ENCODE assay signal across 8 mouse cellular contexts in genomic region chr9:121331878-121332630, GRCm38 (mm10). TPM values are rescaled to one million over a fixed set of nuclear protein-coding genes. Genes with fewer than 3 reads are reported as not detected.
DNase-seq lines count a peak whose midpoint lies in the region; ATAC-seq and TF ChIP-seq lines count a peak whose summit lies in the region.

No protein-coding gene starts in this region.

- peak; percentile 82 for DNase-seq in left cerebral cortex, postnatal 4 days
- no peak for DNase-seq in left cerebral cortex, postnatal 36 days (ENCODE audit: low spot score in 2 of 2)
- peak; percentile 52 for DNase-seq in brain, embryonic 18.5 days (ENCODE audit: low read depth, low spot score)
- peak; percentile 74 for DNase-seq in gastrocnemius, postnatal 25 days
- peak; percentile 76 to 85 for DNase-seq in lung, postnatal 4 days
- no peak for DNase-seq in layer of hippocampus, adult 18-20 months (ENCODE audit: low spot score in 2 of 2)

- peaks cover 19% of the 10 kb centered on the region for H3K4me1 ChIP-seq in intestine, postnatal 0 days (replicated peaks; ENCODE audit: control insufficient read depth, insufficient read depth, low read length)
- H3K4me1 ChIP-seq in stomach, embryonic 15.5 days = peaks cover 47% of the 10 kb centered on the region

- peak; percentile 41; the same call in 1 of the 2 replicates for ATAC-seq in intestine, postnatal 0 days
- peak; percentile 51; the same call in 1 of the 2 replicates for ATAC-seq in stomach, embryonic 15.5 days (ENCODE audit: insufficient read depth, low FRiP score, low read depth)

- 18% methylated on average over 8 of the region's 8 CpGs for WGBS in intestine, postnatal 0 days
- WGBS in stomach, embryonic 15.5 days = 2% methylated on average over 8 of the region's 8 CpGs

- peak overlapping the region; percentile 63 for H3K27ac ChIP-seq in intestine, postnatal 0 days (ENCODE audit: low read depth, low read length)
- peak overlapping the region; percentile 74 for H3K27ac ChIP-seq in stomach, embryonic 15.5 days

- H3K9ac ChIP-seq in intestine, postnatal 0 days (ENCODE audit: low read depth, low read length) = no peak overlapping the region
- H3K9ac ChIP-seq in stomach, embryonic 15.5 days = no peak overlapping the region

- no peak for TF ChIP-seq CTCF in intestine, postnatal 0 days (IDR thresholded peaks at IDR 0.05; ENCODE audit: low read depth)

- no peaks in the 10 kb centered on the region for H3K36me3 ChIP-seq in intestine, postnatal 0 days (ENCODE audit: control insufficient read depth, insufficient read depth)
- H3K36me3 ChIP-seq in stomach, embryonic 15.5 days = 0 out of 2 replicates have a peak, but pooled peaks cover 4% of the 10 kb centered on the region

- 0 out of 2 replicates have a peak overlapping the region, but pooled peaks have one; percentile 1 for H3K4me2 ChIP-seq in intestine, postnatal 0 days (replicated peaks; ENCODE audit: low read depth)
- H3K4me2 ChIP-seq in stomach, embryonic 15.5 days = peak overlapping the region; percentile 17; the same call in 1 of the 2 replicates

- no peaks in the 10 kb centered on the region for H3K9me3 ChIP-seq in intestine, postnatal 0 days (ENCODE audit: control insufficient read depth)
- no peaks in the 10 kb centered on the region for H3K9me3 ChIP-seq in stomach, embryonic 15.5 days

- no peak overlapping the region for H3K4me3 ChIP-seq in intestine, postnatal 0 days (ENCODE audit: low read depth, low read length)
- H3K4me3 ChIP-seq in stomach, embryonic 15.5 days (replicated peaks) = no peak overlapping the region

- no peaks in the 10 kb centered on the region for H3K27me3 ChIP-seq in intestine, postnatal 0 days (replicated peaks; ENCODE audit: control insufficient read depth, insufficient read depth, low read length)
- H3K27me3 ChIP-seq in stomach, embryonic 15.5 days (replicated peaks) = no peaks in the 10 kb centered on the region

- intact Hi-C loops in left cerebral cortex, postnatal 4 days (cut with DNase I) = no loop called here
- intact Hi-C loops in left cerebral cortex, postnatal 36 days (cut with DNase I) = no loop called here

RNA-seq across cellular contexts. Expression of gene Trak1, which starts 34.8 kb away (rescaled TPM):
- total RNA-seq in left cerebral cortex, postnatal 4 days (2021) = 100 to 1,000 TPM; 208 to 215 TPM
- 100 to 1,000 TPM; 229 to 269 TPM for total RNA-seq in left cerebral cortex, postnatal 36 days (2021)
- total RNA-seq in gastrocnemius, postnatal 25 days (2021) = 100 to 1,000 TPM; 180 to 193 TPM
- polyA plus RNA-seq in intestine, postnatal 0 days (2015; fragmentation: Nextera tagmentation; extraction: Ambion mirVana) = 16.3 and 17.2 TPM in 2 replicates
- polyA plus RNA-seq in stomach, embryonic 15.5 days (2015; fragmentation: Nextera tagmentation; extraction: Ambion mirVana) = 20.7 and 21.3 TPM in 2 replicates
- total RNA-seq in layer of hippocampus, adult 18-20 months (2021) = 100 to 1,000 TPM; 228 to 237 TPM

RNA-seq across cellular contexts. Expression of gene Ulk4, which starts 55.1 kb away (rescaled TPM):
- 1 to 10 TPM; 7.9 to 8.0 TPM for total RNA-seq in left cerebral cortex, postnatal 4 days (2021)
- 10 to 100 TPM in 1 of 2 experiments, 1 to 10 TPM in 1; 6.3 to 11.4 TPM for total RNA-seq in left cerebral cortex, postnatal 36 days (2021)
- under 1 TPM; 0.18 to 0.29 TPM for total RNA-seq in gastrocnemius, postnatal 25 days (2021)
- 108 and 111 TPM in 2 replicates for polyA plus RNA-seq in intestine, postnatal 0 days (2015; fragmentation: Nextera tagmentation; extraction: Ambion mirVana)
- polyA plus RNA-seq in stomach, embryonic 15.5 days (2015; fragmentation: Nextera tagmentation; extraction: Ambion mirVana) = 153 and 179 TPM in 2 replicates
- total RNA-seq in layer of hippocampus, adult 18-20 months (2021) = 1 to 10 TPM; 7.7 to 8.3 TPM

Comparison
In these comparisons a context has a peak if more than half of its experiments do, and no peak if none do; other contexts are left out.
1. DNase-seq: peak in left cerebral cortex, postnatal 4 days (single experiment), brain, embryonic 18.5 days (single experiment), gastrocnemius, postnatal 25 days (single experiment) and lung, postnatal 4 days (2 of 2); none in left cerebral cortex, postnatal 36 days (0 of 2) and layer of hippocampus, adult 18-20 months (0 of 2).
2. RNA of gene Ulk4, which starts 55.1 kb away (total RNA-seq): 6.3 to 11.4 TPM in left cerebral cortex, postnatal 36 days, 7.7 to 8.3 TPM in layer of hippocampus, adult 18-20 months and 7.9 to 8.0 TPM in left cerebral cortex, postnatal 4 days; 0.18 to 0.29 TPM in gastrocnemius, postnatal 25 days; every median in the first group is over 4 times any median in the second.